9 mouse cellular contexts compared by ENCODE assay signal in genomic region chr1:24302674-24303073, GRCm38 (mm10).
DNase-seq lines count a peak whose midpoint lies in the region; ATAC-seq and TF ChIP-seq lines count a peak whose summit lies in the region.
"Had no signal": no experiment of that assay in that cellular context is flagged by ENCODE, and none has a peak within 500 bp of the region (broad histone marks: within the 10 kb centered on the region; RNA-seq: fewer than 3 reads in every experiment).

No protein-coding gene starts in this region.

- no peaks in the 10 kb centered on the region for H3K4me1 ChIP-seq in thymus, adult 2 months (replicated peaks; ENCODE audit: control insufficient read depth, insufficient read depth, low read length)
- H3K4me1 ChIP-seq in forebrain, embryonic 16.5 days (replicated peaks; ENCODE audit: control insufficient read depth, insufficient read depth, low read length) = no peaks in the 10 kb centered on the region
- H3K4me1 ChIP-seq in kidney, adult 2 months (ENCODE audit: control insufficient read depth, insufficient read depth, low read length) = no peaks in the 10 kb centered on the region
- no peaks in the 10 kb centered on the region for H3K4me1 ChIP-seq in limb, embryonic 14.5 days (ENCODE audit: control insufficient read depth, insufficient read depth, low read length)
- H3K4me1 ChIP-seq in neural tube, embryonic 14.5 days (ENCODE audit: control insufficient read depth, insufficient read depth, low read length) = no peaks in the 10 kb centered on the region
- H3K4me1 ChIP-seq: embryonic facial prominence, embryonic 13.5 days had no signal

- WGBS in thymus, adult 2 months = 27% methylated on average over 8 of the region's 8 CpGs
- WGBS in forebrain, embryonic 16.5 days = 13% methylated on average over 8 of the region's 8 CpGs
- 12% methylated on average over 8 of the region's 8 CpGs for WGBS in kidney, adult 2 months
- WGBS in limb, embryonic 14.5 days = 14% methylated on average over 8 of the region's 8 CpGs
- 9% methylated on average over 8 of the region's 8 CpGs for WGBS in neural tube, embryonic 14.5 days

- H3K9ac ChIP-seq in forebrain, embryonic 16.5 days (replicated peaks; ENCODE audit: low read depth, low read length) = no peak overlapping the region
- H3K9ac ChIP-seq in limb, embryonic 14.5 days (ENCODE audit: low read depth, low read length, severe bottlenecking) = no peak overlapping the region
- H3K9ac ChIP-seq in neural tube, embryonic 14.5 days (replicated peaks; ENCODE audit: low read depth, low read length) = no peak overlapping the region
- H3K9ac ChIP-seq: embryonic facial prominence, embryonic 13.5 days had no signal

- no peak overlapping the region for H3K27ac ChIP-seq in thymus, adult 2 months (ENCODE audit: control insufficient read depth, insufficient read depth, low read length)
- no peak overlapping the region for H3K27ac ChIP-seq in forebrain, embryonic 16.5 days (ENCODE audit: low read length)
- no peak overlapping the region for H3K27ac ChIP-seq in kidney, adult 2 months (ENCODE audit: insufficient read depth, low read depth, low read length)
- H3K27ac ChIP-seq in limb, embryonic 14.5 days (replicated peaks; ENCODE audit: low read depth, low read length) = no peak overlapping the region
- no peak overlapping the region for H3K27ac ChIP-seq in neural tube, embryonic 14.5 days (ENCODE audit: low read depth, low read length)
- H3K27ac ChIP-seq: embryonic facial prominence, embryonic 13.5 days had no signal

- DNase-seq in thymus, adult 2 months = peak; percentile 3
- DNase-seq in thymus, postnatal 36 days = no peak
- peak; percentile 6 for DNase-seq in cerebellum, adult 11-12 months
- peak; percentile 48 for DNase-seq in kidney, adult 2 months
- DNase-seq in limb, embryonic 14.5 days (ENCODE audit: low spot score) = peak; percentile 70

- no peak overlapping the region for H3K4me3 ChIP-seq in thymus, adult 2 months (ENCODE audit: control insufficient read depth, insufficient read depth, low read length)
- H3K4me3 ChIP-seq in forebrain, embryonic 16.5 days (replicated peaks; ENCODE audit: low read length) = no peak overlapping the region
- H3K4me3 ChIP-seq in kidney, adult 2 months (ENCODE audit: insufficient read depth, low read depth, low read length) = no peak overlapping the region
- no peak overlapping the region for H3K4me3 ChIP-seq in limb, embryonic 14.5 days (replicated peaks; ENCODE audit: low read length)
- H3K4me3 ChIP-seq in neural tube, embryonic 14.5 days (ENCODE audit: low read depth, low read length) = no peak overlapping the region
- H3K4me3 ChIP-seq: embryonic facial prominence, embryonic 13.5 days had no signal

- H3K4me2 ChIP-seq in forebrain, embryonic 16.5 days (ENCODE audit: low read length) = no peak overlapping the region
- no peak overlapping the region for H3K4me2 ChIP-seq in limb, embryonic 14.5 days (replicated peaks; ENCODE audit: low read depth, low read length, severe bottlenecking)
- H3K4me2 ChIP-seq in neural tube, embryonic 14.5 days (ENCODE audit: low read depth, low read length) = no peak overlapping the region
- H3K4me2 ChIP-seq: embryonic facial prominence, embryonic 13.5 days had no signal

- no peaks in the 10 kb centered on the region for H3K9me3 ChIP-seq in forebrain, embryonic 16.5 days (ENCODE audit: control insufficient read depth, low read length)
- no peaks in the 10 kb centered on the region for H3K9me3 ChIP-seq in limb, embryonic 14.5 days (ENCODE audit: control insufficient read depth, low read length)
- H3K9me3 ChIP-seq in neural tube, embryonic 14.5 days (ENCODE audit: control insufficient read depth, low read length) = no peaks in the 10 kb centered on the region
- H3K9me3 ChIP-seq: embryonic facial prominence, embryonic 13.5 days had no signal

- TF ChIP-seq POLR2A in thymus, adult 2 months (IDR thresholded peaks at IDR 0.05; ENCODE audit: control insufficient read depth, extremely low read depth, insufficient read depth, low read length, poor library complexity) = no peak
- no peak for TF ChIP-seq POLR2A in kidney, adult 2 months (IDR thresholded peaks at IDR 0.05; ENCODE audit: low read depth, low read length)
- no peak for TF ChIP-seq POLR2A in limb, embryonic 14.5 days (IDR thresholded peaks at IDR 0.05; ENCODE audit: borderline replicate concordance, extremely low read depth, insufficient read depth, insufficient read length)

- peak; percentile 91 for ATAC-seq in forebrain, embryonic 16.5 days
- peak; percentile 80 for ATAC-seq in limb, embryonic 14.5 days (ENCODE audit: low FRiP score, low read depth)
- peak; percentile 85 for ATAC-seq in neural tube, embryonic 14.5 days (ENCODE audit: low read depth)
- ATAC-seq in megakaryocyte-erythroid progenitor cell, adult 5-6 weeks (replicated peaks; ENCODE audit: low FRiP score, low TSS enrichment, poor library complexity, severe bottlenecking) = no peak

- H3K36me3 ChIP-seq in thymus, adult 2 months (ENCODE audit: control insufficient read depth, insufficient read depth, low read length) = no peaks in the 10 kb centered on the region
- H3K36me3 ChIP-seq in forebrain, embryonic 16.5 days (ENCODE audit: control insufficient read depth, insufficient read depth) = no peaks in the 10 kb centered on the region
- no peaks in the 10 kb centered on the region for H3K36me3 ChIP-seq in kidney, adult 2 months (ENCODE audit: control insufficient read depth, insufficient read depth, low read length)
- no peaks in the 10 kb centered on the region for H3K36me3 ChIP-seq in limb, embryonic 14.5 days (ENCODE audit: control insufficient read depth, insufficient read depth, low read length)
- no peaks in the 10 kb centered on the region for H3K36me3 ChIP-seq in neural tube, embryonic 14.5 days (ENCODE audit: control insufficient read depth, insufficient read depth, low read length)
- H3K36me3 ChIP-seq: embryonic facial prominence, embryonic 13.5 days had no signal

- no peaks in the 10 kb centered on the region for H3K27me3 ChIP-seq in thymus, adult 2 months (ENCODE audit: control insufficient read depth, insufficient read depth, low read length)
- no peaks in the 10 kb centered on the region for H3K27me3 ChIP-seq in forebrain, embryonic 16.5 days (replicated peaks; ENCODE audit: control insufficient read depth, insufficient read depth, low read length)
- no peaks in the 10 kb centered on the region for H3K27me3 ChIP-seq in kidney, adult 2 months (replicated peaks; ENCODE audit: control insufficient read depth, insufficient read depth, low read length)
- H3K27me3 ChIP-seq in limb, embryonic 14.5 days (ENCODE audit: control insufficient read depth, insufficient read depth, low read length) = no peaks in the 10 kb centered on the region
- no peaks in the 10 kb centered on the region for H3K27me3 ChIP-seq in neural tube, embryonic 14.5 days (ENCODE audit: control insufficient read depth, insufficient read depth, low read length)
- H3K27me3 ChIP-seq: embryonic facial prominence, embryonic 13.5 days had no signal

- TF ChIP-seq CTCF in thymus, adult 2 months (IDR thresholded peaks at IDR 0.05; ENCODE audit: borderline replicate concordance, control insufficient read depth, extremely low read depth, insufficient read depth, low read length, poor library complexity) = no peak
- peak; percentile 75 for TF ChIP-seq CTCF in kidney, adult 2 months (conservative IDR thresholded peaks at IDR 0.05; ENCODE audit: insufficient read depth, insufficient read length, low read depth, low read length)

Comparison
In these comparisons a context has a peak if more than half of its experiments do, and no peak if none do; other contexts are left out.
1. DNase-seq: peak in thymus, adult 2 months (single experiment), cerebellum, adult 11-12 months (single experiment), kidney, adult 2 months (single experiment) and limb, embryonic 14.5 days (single experiment); none in thymus, postnatal 36 days (0 of 2).